Mouse (Mus musculus): ENCODE results near the gene Rbx1. TPM values are rescaled to one million over a fixed set of nuclear protein-coding genes. Genes with fewer than 3 reads are reported as not detected.

Rbx1 gene
- 101 TPM for total RNA-seq (2023)

GRCm38 (mm10) chr15:81465901-81466737, at the start of gene Rbx1:
Rbx1 (plus strand) TSS chr15:81466296.

Other genes with a start within 250 kb of the Rbx1 start
- not detected for gene Mchr1, start 230.8 kb upstream of the Rbx1 start, total RNA-seq (2023)
- 36.7 TPM for gene Slc25a17, start 105.5 kb upstream of the Rbx1 start, total RNA-seq (2023)
- 83.2 TPM for gene St13, start 66.2 kb upstream of the Rbx1 start, total RNA-seq (2023)
- gene Xpnpep3, start 66.2 kb upstream of the Rbx1 start, total RNA-seq (2023): 10.4 TPM
- not detected for gene Dnajb7, start 58.0 kb upstream of the Rbx1 start, total RNA-seq (2023)
- gene Ep300, start 119.1 kb downstream of the Rbx1 start, total RNA-seq (2023): 129 TPM
- gene L3mbtl2, start 197.6 kb downstream of the Rbx1 start, total RNA-seq (2023): 45.8 TPM
- not detected for gene Chadl, start 231.0 kb downstream of the Rbx1 start, total RNA-seq (2023)

Measured in CD4-positive naive resting alpha-beta T cell, adult 57 days (primary cell).